Mouse (Mus musculus): ENCODE data around the gene Efnb2. TPM values are rescaled to one million over a fixed set of nuclear protein-coding genes. Genes with fewer than 3 reads are reported as not detected.

The Efnb2 gene
- 1 to 10 TPM; 5.7 to 7.0 TPM for total RNA-seq (2021)
- long read RNA-seq, experiment 1, partial matches to known transcripts, result 0 of 6 reads
- long read RNA-seq, experiment 1, other reads (novel, unspliced or antisense), result 6 of 6 reads
- long read RNA-seq, experiment 2, partial matches to known transcripts, result 0 of 3 reads
- long read RNA-seq, experiment 2, other reads (novel, unspliced or antisense), result 3 of 3 reads

DNA sequence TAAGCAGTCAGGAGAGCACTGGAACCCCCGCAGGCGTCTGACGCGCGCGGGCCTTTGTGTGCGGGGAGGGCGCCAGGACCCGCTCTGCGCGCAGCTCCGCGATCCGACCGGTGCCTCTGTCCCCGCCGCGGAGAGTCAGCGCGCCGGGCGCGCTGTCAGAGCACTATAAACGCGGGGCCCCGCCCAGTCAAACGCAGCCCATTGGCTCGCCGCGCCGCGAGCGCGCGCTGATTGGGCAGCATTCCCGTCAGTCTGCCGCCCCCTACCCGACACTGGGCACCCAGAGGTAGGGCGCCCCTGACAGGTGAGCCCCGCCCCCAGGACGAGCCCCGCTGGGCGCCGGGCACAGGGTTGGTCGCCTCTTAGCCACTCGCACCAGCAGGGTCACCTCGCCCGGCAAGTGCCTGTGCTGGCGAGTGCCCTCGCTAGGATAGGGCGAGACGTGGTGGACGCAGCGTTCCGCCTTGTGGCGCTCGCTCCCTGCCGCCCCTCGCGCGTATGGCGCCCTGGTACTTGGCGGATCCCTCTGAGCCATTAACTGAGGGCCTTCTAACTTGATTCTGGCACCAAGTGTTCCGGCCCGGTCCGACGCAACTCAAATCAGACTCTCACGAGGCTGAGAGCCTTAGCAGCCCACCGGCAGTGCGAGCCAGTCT is at the start of gene Efnb2:
TSS of gene Efnb2 (minus strand) at position 140 of the 656 bp plus-strand sequence.
- intact Hi-C loops (cut with DNase I), result loop anchor here (5.0 to 10.0 kb wide), 2 partner anchors 331 to 514 kb away; no protein-coding TSS in a partner anchor
- peak; percentile 92 to 95 for DNase-seq

- intact Hi-C loops (cut with DNase I), result no loop called here
Observed at GRCm38 (mm10) chr8:8704813-8705212, 43.8 kb upstream of the Efnb2 start.

DNA sequence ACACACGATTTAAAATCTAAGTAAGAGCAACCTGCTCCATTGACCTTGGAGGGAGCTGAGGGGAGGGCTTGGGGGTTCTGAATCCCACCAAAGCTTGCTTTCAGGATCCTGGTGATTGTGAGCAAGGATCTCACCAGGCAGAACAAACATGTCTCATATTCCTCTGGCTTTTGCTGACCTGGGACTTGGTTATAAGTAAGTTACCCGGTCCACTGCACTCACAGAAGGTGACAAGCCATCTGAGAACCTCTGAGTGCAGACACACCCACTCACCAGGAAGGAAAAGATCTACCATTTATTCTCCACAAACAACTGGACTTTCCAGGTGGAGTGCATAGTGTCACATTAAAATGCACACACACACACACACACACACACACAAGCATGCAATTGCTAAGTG is 42.6 kb upstream of the Efnb2 start:
- no peak for DNase-seq
- intact Hi-C loops (cut with DNase I), result no loop called here

More at GRCm38 (mm10) chr8:8704813-8705212, 43.8 kb upstream of the Efnb2 start:
- no peak for DNase-seq

DNA sequence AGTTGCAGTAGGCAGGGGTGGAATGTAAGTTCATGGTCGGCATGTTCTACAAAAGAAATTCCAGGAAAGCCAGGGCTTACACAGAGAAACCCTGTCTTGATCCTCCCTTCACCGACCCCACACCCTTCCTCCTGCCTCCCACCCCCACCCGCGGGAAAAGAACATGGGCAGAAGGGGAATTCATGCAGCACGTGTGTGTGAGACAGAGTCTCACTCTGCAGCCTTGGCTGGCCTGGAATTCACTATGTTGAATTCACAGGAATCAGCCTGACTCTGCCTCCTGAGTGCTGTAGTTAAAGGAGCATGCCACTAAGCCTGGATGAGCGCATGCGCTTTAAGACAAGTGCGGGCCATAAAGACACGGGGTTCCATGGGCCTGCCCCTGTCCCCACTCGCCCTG is 39.8 kb upstream of the Efnb2 start:
- intact Hi-C loops (cut with DNase I), result no loop called here

GRCm38 (mm10) chr8:8700229-8700628 is 39.2 kb upstream of the Efnb2 start:
- DNase-seq, result no peak
- intact Hi-C loops (cut with DNase I), result no loop called here

More for the DNA sequence above, 39.8 kb upstream of the Efnb2 start:
- DNase-seq, result no peak

DNA sequence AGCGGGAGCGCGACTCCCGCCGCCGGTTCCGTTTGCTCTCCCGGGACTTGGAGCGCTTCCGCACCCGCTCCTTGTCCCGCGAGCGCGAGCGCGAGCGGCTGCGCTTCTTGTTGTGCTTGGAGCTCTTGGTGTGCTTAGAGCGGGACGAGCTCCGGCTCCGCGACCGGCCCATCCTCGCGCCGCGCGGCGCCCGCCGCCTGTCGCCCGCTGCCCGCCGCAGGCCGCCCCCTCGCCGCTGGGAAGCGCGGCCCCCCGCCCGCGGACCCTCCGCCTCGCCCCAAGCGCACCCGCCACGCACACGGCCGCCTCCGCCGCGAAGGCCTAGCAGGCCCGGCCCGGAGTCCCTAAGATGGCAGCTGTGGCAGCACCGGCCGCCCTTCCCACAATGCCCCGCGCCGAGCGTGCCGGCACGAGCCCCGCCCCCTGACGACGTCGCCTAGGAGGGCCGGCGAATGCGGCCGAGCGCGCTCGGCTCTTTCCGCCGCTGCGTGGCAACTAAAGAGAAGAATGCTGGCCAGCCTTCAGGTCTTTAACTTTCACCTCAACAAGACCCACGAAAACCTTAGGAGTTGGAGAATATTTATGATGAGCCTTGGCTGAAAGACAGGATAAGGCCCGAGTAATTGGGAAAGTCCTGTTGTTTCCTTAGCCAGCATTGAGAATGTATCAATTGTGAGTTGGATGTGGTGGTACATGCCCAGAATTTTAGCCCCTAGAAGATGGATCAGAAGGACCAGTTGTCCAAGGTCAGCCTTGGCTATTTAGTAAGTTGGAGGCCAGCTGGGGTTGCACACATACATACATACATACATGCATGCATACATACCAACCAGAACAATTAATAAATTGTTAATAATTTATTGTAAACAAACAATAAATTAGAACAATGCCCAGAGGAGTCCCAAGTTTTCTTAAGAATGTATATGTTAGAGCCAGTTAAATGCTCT is 29.4 kb upstream of the Efnb2 start, which contains the start of gene Arglu1:
TSS of gene Arglu1 (minus strand) at position 376 of the 947 bp plus-strand sequence.
- DNase-seq, result peak; percentile 93 to 96
- intact Hi-C loops (cut with DNase I), result loop anchor here (10.0 kb wide), 1 partner anchor 304 kb away; no protein-coding TSS in a partner anchor

GRCm38 (mm10) chr8:8689454-8690145 is 28.6 kb upstream of the Efnb2 start:
- intact Hi-C loops (cut with DNase I), result loop anchor here (1.0 to 10.0 kb wide), 2 partner anchors 27 to 305 kb away; no protein-coding TSS in a partner anchor
- peak; percentile 26 to 46 for DNase-seq

- DNase-seq, result no peak
- intact Hi-C loops (cut with DNase I), result loop anchor here (1.0 kb wide), 1 partner anchor 27 kb away; no protein-coding TSS in a partner anchor
Observed at GRCm38 (mm10) chr8:8688823-8689453, 27.9 kb upstream of the Efnb2 start.

- intact Hi-C loops (cut with DNase I), result no loop called here
- DNase-seq, result no peak
Observed at GRCm38 (mm10) chr8:8685517-8685916, 24.5 kb upstream of the Efnb2 start.

DNA sequence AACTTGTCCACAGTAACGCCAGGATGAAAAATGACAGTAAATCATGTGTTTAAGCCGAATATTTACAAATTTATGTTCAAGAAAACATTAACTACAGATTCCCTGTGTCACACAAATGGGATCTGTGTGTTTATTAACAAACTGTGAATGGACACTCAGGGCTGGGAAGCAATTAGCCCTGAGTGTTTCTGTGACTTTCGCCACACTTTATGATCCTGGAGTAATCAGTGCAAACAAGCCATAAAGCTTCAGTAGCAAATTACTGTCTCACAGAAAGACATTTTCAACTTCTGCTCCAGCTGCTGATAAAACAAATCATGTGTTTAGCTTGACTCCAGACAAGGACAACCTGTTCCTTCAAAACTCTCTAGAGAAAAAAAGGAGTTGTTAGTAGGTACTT is 21.7 kb upstream of the Efnb2 start:
- intact Hi-C loops (cut with DNase I), result no loop called here
- DNase-seq, result no peak

- DNase-seq, result no peak
- intact Hi-C loops (cut with DNase I), result no loop called here
Observed at GRCm38 (mm10) chr8:8678236-8678635, 17.2 kb upstream of the Efnb2 start.

DNA sequence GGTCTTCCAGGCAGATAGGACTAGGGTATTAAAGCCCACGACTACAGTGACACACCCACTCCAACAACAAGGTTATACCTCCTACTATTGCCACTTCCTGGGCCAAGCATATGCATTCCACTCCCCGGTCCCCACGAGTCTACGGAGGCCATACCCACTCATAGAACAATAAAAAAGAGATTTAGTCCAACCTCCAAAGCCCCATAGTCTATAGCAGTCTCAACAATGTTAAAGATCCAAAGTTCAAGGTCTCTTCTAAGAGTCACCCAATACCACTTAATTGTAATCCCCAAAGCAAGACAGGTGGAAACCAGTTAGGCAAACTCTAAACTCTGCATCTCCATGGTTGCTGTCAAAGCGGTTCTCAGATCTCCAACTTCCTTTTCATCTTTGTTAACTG is 13.8 kb upstream of the Efnb2 start:
- intact Hi-C loops (cut with DNase I), result no loop called here
- no peak for DNase-seq

GRCm38 (mm10) chr8:8661759-8662138 is 707 bp upstream of the Efnb2 start:
- DNase-seq, result peak; percentile 86 to 88

DNA sequence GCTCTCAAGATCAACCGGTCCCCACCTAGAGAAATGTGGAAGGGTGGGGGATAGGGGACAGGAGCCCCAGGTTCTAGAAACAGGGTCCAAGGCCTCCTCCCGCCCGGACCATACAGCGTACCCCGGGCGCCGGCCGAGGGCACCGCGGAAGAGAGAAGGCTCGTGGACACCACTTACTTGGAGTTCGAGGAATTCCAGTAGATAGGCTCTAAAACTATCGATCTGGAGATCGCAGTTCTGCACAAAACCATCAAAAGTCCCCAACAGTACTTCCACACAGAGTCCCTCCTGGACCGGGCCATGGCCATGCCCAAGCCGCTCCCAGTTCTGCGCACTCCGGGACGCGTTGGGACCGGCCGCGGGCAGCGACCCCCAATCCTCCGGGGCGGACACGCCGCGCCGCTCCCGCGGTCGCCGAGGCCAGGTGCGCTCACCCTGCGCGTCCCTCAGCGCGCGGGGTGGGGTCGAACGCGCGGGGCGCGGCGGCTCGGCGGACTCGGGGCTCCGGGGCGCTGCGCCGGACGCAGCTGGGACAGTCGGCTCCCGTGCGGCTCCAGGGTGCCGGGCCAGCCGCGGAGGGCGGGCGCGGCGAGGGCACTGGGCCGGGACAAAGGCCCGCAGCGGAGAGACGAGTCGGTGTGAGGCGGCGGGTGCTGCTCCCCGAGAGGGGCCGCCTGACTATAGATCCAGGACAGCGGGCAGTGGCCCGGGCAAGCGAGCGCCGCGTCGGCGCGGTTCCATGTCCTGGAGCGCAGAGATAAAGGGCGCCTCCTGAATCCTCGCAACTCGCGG is 539 bp downstream of the Efnb2 start:
- DNase-seq, result peak in 1 of 2 experiments; percentile 22
- intact Hi-C loops (cut with DNase I), result loop anchor here (5.0 to 10.0 kb wide), 2 partner anchors 332 to 514 kb away; no protein-coding TSS in a partner anchor

More at GRCm38 (mm10) chr8:8661759-8662138, 707 bp upstream of the Efnb2 start:
- intact Hi-C loops (cut with DNase I), result loop anchor here (1.0 to 10.0 kb wide), 3 partner anchors 28 to 513 kb away; no protein-coding TSS in a partner anchor

DNA sequence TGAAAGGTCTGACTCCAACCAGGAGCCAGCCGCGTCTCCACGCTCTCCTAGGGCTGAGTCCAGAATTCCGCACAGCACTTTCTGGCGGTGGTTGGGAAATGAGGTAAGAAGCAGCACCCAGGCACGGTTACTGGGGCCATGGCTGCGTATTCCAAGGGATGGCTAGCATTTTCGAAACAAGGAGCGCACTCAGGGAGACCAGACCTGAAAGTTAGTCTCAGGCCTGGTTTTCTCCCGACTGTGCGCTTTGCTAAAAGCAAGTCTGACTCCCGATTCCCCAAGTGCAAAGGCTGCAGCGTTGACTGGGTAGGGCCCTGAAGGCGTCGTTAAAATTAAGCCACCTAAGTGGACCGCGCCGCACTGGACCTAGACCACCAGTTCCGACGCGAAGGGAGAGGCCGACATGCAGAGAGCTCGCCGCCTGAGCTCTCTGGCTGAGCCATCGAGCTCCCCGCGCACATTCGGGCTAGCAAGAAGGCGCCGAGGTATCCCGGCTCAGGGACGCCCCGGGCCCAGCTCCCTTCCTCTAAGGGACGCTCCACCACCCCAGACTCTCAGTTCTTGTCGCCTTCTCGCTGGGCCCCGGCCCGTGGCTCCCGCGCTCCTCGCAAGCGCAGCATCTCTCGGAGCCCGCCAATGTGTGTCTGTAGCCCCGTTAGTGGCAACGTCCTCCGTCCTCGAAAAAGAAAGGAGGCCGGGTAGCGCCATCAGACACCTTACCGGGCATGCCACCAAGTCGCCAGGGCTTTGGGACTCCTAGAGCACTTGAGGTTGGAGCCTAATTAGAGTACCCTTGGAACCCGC is 1.3 kb downstream of the Efnb2 start:
- DNase-seq, result peak in 1 of 2 experiments; percentile 42
- intact Hi-C loops (cut with DNase I), result loop anchor here (5.0 to 10.0 kb wide), 2 partner anchors 333 to 515 kb away; no protein-coding TSS in a partner anchor

DNA sequence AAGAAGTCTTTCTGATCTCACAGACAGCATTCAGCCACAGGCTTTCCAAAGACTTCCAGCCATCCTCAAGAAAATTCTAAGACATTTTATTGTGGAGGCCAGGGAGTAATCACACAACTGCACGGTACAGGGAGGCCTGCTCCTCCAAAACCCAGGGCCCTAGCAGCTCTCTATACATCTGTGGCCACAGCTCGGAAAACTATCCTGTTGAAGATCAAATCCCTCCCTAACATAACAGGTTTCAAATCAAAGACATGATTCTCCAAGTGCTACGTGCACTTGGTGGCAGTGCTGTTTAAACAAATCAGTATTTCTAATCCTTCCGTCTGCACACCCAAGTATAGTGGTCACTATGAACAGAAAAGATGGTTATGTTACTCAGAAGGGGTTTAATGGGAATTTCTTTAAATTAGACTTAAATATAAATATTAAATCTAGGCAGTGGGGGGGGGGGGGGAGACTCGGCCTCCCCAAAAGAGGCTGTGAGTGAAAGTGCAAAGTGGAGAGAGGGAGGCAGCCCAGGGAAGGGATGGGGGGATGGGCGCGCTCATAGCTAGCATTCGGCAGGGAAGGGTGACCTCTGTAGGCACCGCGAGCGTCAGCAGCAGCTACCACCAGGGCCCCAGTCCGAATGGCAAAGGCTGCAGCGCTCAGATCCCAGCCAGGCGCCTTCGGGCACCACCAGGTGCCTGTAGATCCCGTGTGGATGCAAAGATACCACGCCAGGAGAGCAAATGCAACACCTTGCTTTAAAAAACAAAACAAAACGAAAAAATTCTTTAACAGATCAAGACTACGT is 2.4 kb downstream of the Efnb2 start:
- intact Hi-C loops (cut with DNase I), result no loop called here
- peak; percentile 69 to 73 for DNase-seq

Measured in gastrocnemius, postnatal 36 days (tissue).